Mouse (Mus musculus) erythroblast, adult 5-6 weeks (primary cell): ENCODE measurements around the gene Atp5j. TPM values are rescaled to one million over a fixed set of nuclear protein-coding genes. Genes with fewer than 3 reads are reported as not detected.

Experiments used
- ATAC-seq: replicated peaks from 2 replicates; pipeline ENCODE4 v1.8.0; 2016; ENCODE audit warnings: moderate number of reproducible peaks, mild to moderate bottlenecking, moderate TSS enrichment, inconsistent platforms; ENCODE audit not compliant: poor library complexity, low FRiP score, severe bottlenecking
- total RNA-seq, 2 experiments: library from RNA; stranded (forward) in 1 of 2; stranded (reverse) in 1 of 2; fragments of 150-400 nt in 1 of 2; fragments of 200-764, 138-1000 nt in 1 of 2; gene quantifications; 2 replicates each; pipeline versions ENCODE4 v1.2.3 to v1.2.4; 2015 to 2017; ENCODE audit warnings: low replicate concordance in 2 of 2

Atp5j gene
- 96.3 and 126 TPM in 2 replicates for total RNA-seq (2015; ENCODE audit: low replicate concordance)
- 35.4 and 106 TPM in 2 replicates for total RNA-seq (2017; ENCODE audit: low replicate concordance)

GRCm38 (mm10) chr16:84835441-84835822 is at the start of gene Atp5j:
TSS of gene Atp5j (minus strand) at chr16:84835625.
- no peak for ATAC-seq

GRCm38 (mm10) chr16:84884572-84884971 is 49.1 kb upstream of the Atp5j start:
- no peak for ATAC-seq

- ATAC-seq = no peak
Measured at GRCm38 (mm10) chr16:84881754-84882321, 46.4 kb upstream of the Atp5j start.

- ATAC-seq = no peak
Measured at GRCm38 (mm10) chr16:84881168-84881567, 45.7 kb upstream of the Atp5j start.

GRCm38 (mm10) chr16:84879146-84879545 is 43.7 kb upstream of the Atp5j start:
- ATAC-seq = peak; percentile 52; the same call in 1 of the 2 replicates

GRCm38 (mm10) chr16:84876082-84876481 is 40.7 kb upstream of the Atp5j start:
- ATAC-seq = no peak

GRCm38 (mm10) chr16:84875718-84876035 is 40.3 kb upstream of the Atp5j start:
- no peak for ATAC-seq

- ATAC-seq = no peak
Measured at GRCm38 (mm10) chr16:84875012-84875717, 39.7 kb upstream of the Atp5j start.

- no peak for ATAC-seq
Measured at GRCm38 (mm10) chr16:84873805-84874204, 38.4 kb upstream of the Atp5j start.

- ATAC-seq = no peak
Measured at GRCm38 (mm10) chr16:84864656-84865055, 29.2 kb upstream of the Atp5j start.

- no peak for ATAC-seq
Measured at GRCm38 (mm10) chr16:84853492-84853891, 18.1 kb upstream of the Atp5j start.

- no peak for ATAC-seq
Measured at GRCm38 (mm10) chr16:84838576-84838975, 3.2 kb upstream of the Atp5j start.

GRCm38 (mm10) chr16:84835823-84836743 is 658 bp upstream of the Atp5j start:
- ATAC-seq = peak; percentile 38

GRCm38 (mm10) chr16:84834745-84835440 is 532 bp downstream of the Atp5j start, which contains the start of gene Gabpa:
TSS of gene Gabpa (plus strand) at chr16:84834925.
- ATAC-seq = peak; percentile 94

GRCm38 (mm10) chr16:84834344-84834743 is 1.1 kb downstream of the Atp5j start:
- peak; percentile 57 for ATAC-seq

GRCm38 (mm10) chr16:84832736-84833135 is 2.7 kb downstream of the Atp5j start:
- ATAC-seq = no peak

GRCm38 (mm10) chr16:84831696-84832095 is 3.7 kb downstream of the Atp5j start:
- ATAC-seq = no peak

- ATAC-seq = no peak
Measured at GRCm38 (mm10) chr16:84825009-84825408, 10.4 kb downstream of the Atp5j start.

GRCm38 (mm10) chr16:84817423-84817822 is 18.0 kb downstream of the Atp5j start:
- ATAC-seq = no peak

- no peak for ATAC-seq
Measured at GRCm38 (mm10) chr16:84814511-84814910, 20.9 kb downstream of the Atp5j start.
